ENCODE assay signal across 8 mouse cellular contexts in genomic region chr7:132810368-132810767, GRCm38 (mm10). TPM values are rescaled to one million over a fixed set of nuclear protein-coding genes. Genes with fewer than 3 reads are reported as not detected.
DNase-seq lines count a peak whose midpoint lies in the region; ATAC-seq and TF ChIP-seq lines count a peak whose summit lies in the region.

No protein-coding gene starts in this region.

- no peaks in the 10 kb centered on the region for H3K27me3 ChIP-seq in forebrain, postnatal 0 days (ENCODE audit: insufficient read depth, low read length)
- H3K27me3 ChIP-seq in hindbrain, embryonic 11.5 days (ENCODE audit: control insufficient read depth, insufficient read depth, low read length), result no peaks in the 10 kb centered on the region

- no peaks in the 10 kb centered on the region for H3K36me3 ChIP-seq in forebrain, postnatal 0 days (ENCODE audit: insufficient read depth)
- no peaks in the 10 kb centered on the region for H3K36me3 ChIP-seq in hindbrain, embryonic 11.5 days (ENCODE audit: control insufficient read depth, insufficient read depth, low read length)

- peak overlapping the region; percentile 18; the same call in 1 of the 2 replicates for H3K4me2 ChIP-seq in forebrain, postnatal 0 days (ENCODE audit: low read depth)
- 0 out of 2 replicates have a peak overlapping the region, but pooled peaks have one; percentile 2 for H3K4me2 ChIP-seq in hindbrain, embryonic 11.5 days (replicated peaks; ENCODE audit: low read depth, low read length)

- WGBS in forebrain, postnatal 0 days, result 15% methylated on average over 6 of the region's 6 CpGs
- 7% methylated on average over 6 of the region's 6 CpGs for WGBS in hindbrain, embryonic 11.5 days

- peaks cover 37% of the 10 kb centered on the region for H3K4me1 ChIP-seq in brown adipose tissue, adult 24 weeks (ENCODE audit: control insufficient read depth, insufficient read depth, insufficient read length, low read length)
- H3K4me1 ChIP-seq in forebrain, postnatal 0 days (ENCODE audit: insufficient read depth), result peaks cover 23% of the 10 kb centered on the region
- peaks cover 17% of the 10 kb centered on the region for H3K4me1 ChIP-seq in hindbrain, embryonic 11.5 days (replicated peaks; ENCODE audit: control insufficient read depth, insufficient read depth, low read length)

- H3K4me3 ChIP-seq in brown adipose tissue, adult 24 weeks (ENCODE audit: insufficient read depth, low read depth, low read length), result 0 out of 2 replicates have a peak overlapping the region, but pooled peaks have one; percentile 3
- H3K4me3 ChIP-seq in forebrain, postnatal 0 days (ENCODE audit: low read depth, low read length), result no peak overlapping the region
- H3K4me3 ChIP-seq in hindbrain, embryonic 11.5 days (ENCODE audit: low read depth, low read length), result no peak overlapping the region

- peak; percentile 71 to 87 for DNase-seq in adrenal gland, adult (ENCODE audit: inconsistent age in 2 of 2, low spot score in 1 of 2)
- no peak for DNase-seq in adrenal gland, adult 8-10 months
- DNase-seq in forebrain, postnatal 0 days, result no peak
- DNase-seq in hindbrain, embryonic 11.5 days (ENCODE audit: low spot score), result peak; percentile 47
- DNase-seq in left cerebral cortex, adult 8-10 months (ENCODE audit: low spot score in 2 of 2), result peak; percentile 59 to 77
- peak; percentile 37 for DNase-seq in mesoderm, embryonic 11.5 days (ENCODE audit: low read depth, low spot score)
- DNase-seq in thymus, postnatal 14 days, result peak; percentile 40

- H3K9me3 ChIP-seq in forebrain, postnatal 0 days (ENCODE audit: low read length), result no peaks in the 10 kb centered on the region
- H3K9me3 ChIP-seq in hindbrain, embryonic 11.5 days (ENCODE audit: control insufficient read depth, low read length), result no peaks in the 10 kb centered on the region

- no peak overlapping the region for H3K9ac ChIP-seq in forebrain, postnatal 0 days
- H3K9ac ChIP-seq in hindbrain, embryonic 11.5 days (ENCODE audit: low read depth, low read length), result peak overlapping the region; percentile 21; the same call in 1 of the 2 replicates

- H3K27ac ChIP-seq in brown adipose tissue, adult 24 weeks (replicated peaks; ENCODE audit: low read depth, low read length), result peak overlapping the region; percentile 33
- no peak overlapping the region for H3K27ac ChIP-seq in forebrain, postnatal 0 days (ENCODE audit: low read depth, low read length)
- peak overlapping the region; percentile 78 for H3K27ac ChIP-seq in hindbrain, embryonic 11.5 days (ENCODE audit: low read depth, low read length)

- no peak for TF ChIP-seq CTCF in forebrain, postnatal 0 days (IDR thresholded peaks at IDR 0.05; ENCODE audit: low read depth)

- ATAC-seq in forebrain, postnatal 0 days, result no peak
- ATAC-seq in hindbrain, embryonic 11.5 days (ENCODE audit: low FRiP score), result no peak

RNA-seq across cellular contexts. Expression of gene Fam53b, which starts 3.3 kb away (rescaled TPM):
- total RNA-seq in adrenal gland, adult 8-10 months (2022), result 100 to 1,000 TPM in 1 of 4 experiments, 10 to 100 TPM in 3; 84.3 to 115 (median 87.7) TPM
- 44.1 and 50.2 TPM in 2 replicates for polyA plus RNA-seq in brown adipose tissue, adult 24 weeks (2012; ENCODE audit: insufficient read depth, insufficient read length, missing spikeins)
- 5.6 and 15.4 TPM in 2 replicates for total RNA-seq in forebrain, postnatal 0 days (2014; rRNA removed)
- 5.6 and 5.8 TPM in 2 replicates for polyA plus RNA-seq in forebrain, postnatal 0 days (2015; fragmentation: Nextera tagmentation; extraction: Ambion mirVana)
- polyA plus RNA-seq in hindbrain, embryonic 11.5 days (2014; fragmentation: Nextera tagmentation; extraction: Ambion mirVana), result 16.9 and 17.0 TPM in 2 replicates
- 10 to 100 TPM; 57.0 to 68.5 (median 63.4) TPM for total RNA-seq in left cerebral cortex, adult 8-10 months (2022)

RNA-seq across cellular contexts. Expression of gene Eef1akmt2, which starts 42.1 kb away (rescaled TPM):
- 10 to 100 TPM; 25.1 to 38.6 (median 32.1) TPM for total RNA-seq in adrenal gland, adult 8-10 months (2022)
- 28.0 and 35.9 TPM in 2 replicates for polyA plus RNA-seq in brown adipose tissue, adult 24 weeks (2012; ENCODE audit: insufficient read depth, insufficient read length, missing spikeins)
- total RNA-seq in forebrain, postnatal 0 days (2014; rRNA removed), result 86.1 and 101 TPM in 2 replicates
- 77.3 and 85.9 TPM in 2 replicates for polyA plus RNA-seq in forebrain, postnatal 0 days (2015; fragmentation: Nextera tagmentation; extraction: Ambion mirVana)
- 93.0 and 93.5 TPM in 2 replicates for polyA plus RNA-seq in hindbrain, embryonic 11.5 days (2014; fragmentation: Nextera tagmentation; extraction: Ambion mirVana)
- total RNA-seq in left cerebral cortex, adult 8-10 months (2022), result 10 to 100 TPM; 34.1 to 38.8 (median 37.0) TPM

RNA-seq across cellular contexts. Expression of gene Abraxas2, which starts 48.7 kb away (rescaled TPM):
- 10 to 100 TPM; 30.5 to 39.6 (median 34.8) TPM for total RNA-seq in adrenal gland, adult 8-10 months (2022)
- polyA plus RNA-seq in brown adipose tissue, adult 24 weeks (2012; ENCODE audit: insufficient read depth, insufficient read length, missing spikeins), result 24.7 and 25.6 TPM in 2 replicates
- total RNA-seq in forebrain, postnatal 0 days (2014; rRNA removed), result 36.8 and 38.2 TPM in 2 replicates
- polyA plus RNA-seq in forebrain, postnatal 0 days (2015; fragmentation: Nextera tagmentation; extraction: Ambion mirVana), result 21.1 and 32.9 TPM in 2 replicates
- 39.0 TPM in 2 replicates for polyA plus RNA-seq in hindbrain, embryonic 11.5 days (2014; fragmentation: Nextera tagmentation; extraction: Ambion mirVana)
- total RNA-seq in left cerebral cortex, adult 8-10 months (2022), result 10 to 100 TPM; 28.0 to 31.7 (median 29.1) TPM

Comparison
In these comparisons a context has a peak if more than half of its experiments do, and no peak if none do; other contexts are left out.
1. DNase-seq: peak in adrenal gland, adult (2 of 2), hindbrain, embryonic 11.5 days (single experiment), left cerebral cortex, adult 8-10 months (2 of 2), mesoderm, embryonic 11.5 days (single experiment) and thymus, postnatal 14 days (single experiment); none in adrenal gland, adult 8-10 months (single experiment) and forebrain, postnatal 0 days (single experiment).